Mouse (Mus musculus): ENCODE measurements around the gene Parp12.

Parp12 gene

DNA sequence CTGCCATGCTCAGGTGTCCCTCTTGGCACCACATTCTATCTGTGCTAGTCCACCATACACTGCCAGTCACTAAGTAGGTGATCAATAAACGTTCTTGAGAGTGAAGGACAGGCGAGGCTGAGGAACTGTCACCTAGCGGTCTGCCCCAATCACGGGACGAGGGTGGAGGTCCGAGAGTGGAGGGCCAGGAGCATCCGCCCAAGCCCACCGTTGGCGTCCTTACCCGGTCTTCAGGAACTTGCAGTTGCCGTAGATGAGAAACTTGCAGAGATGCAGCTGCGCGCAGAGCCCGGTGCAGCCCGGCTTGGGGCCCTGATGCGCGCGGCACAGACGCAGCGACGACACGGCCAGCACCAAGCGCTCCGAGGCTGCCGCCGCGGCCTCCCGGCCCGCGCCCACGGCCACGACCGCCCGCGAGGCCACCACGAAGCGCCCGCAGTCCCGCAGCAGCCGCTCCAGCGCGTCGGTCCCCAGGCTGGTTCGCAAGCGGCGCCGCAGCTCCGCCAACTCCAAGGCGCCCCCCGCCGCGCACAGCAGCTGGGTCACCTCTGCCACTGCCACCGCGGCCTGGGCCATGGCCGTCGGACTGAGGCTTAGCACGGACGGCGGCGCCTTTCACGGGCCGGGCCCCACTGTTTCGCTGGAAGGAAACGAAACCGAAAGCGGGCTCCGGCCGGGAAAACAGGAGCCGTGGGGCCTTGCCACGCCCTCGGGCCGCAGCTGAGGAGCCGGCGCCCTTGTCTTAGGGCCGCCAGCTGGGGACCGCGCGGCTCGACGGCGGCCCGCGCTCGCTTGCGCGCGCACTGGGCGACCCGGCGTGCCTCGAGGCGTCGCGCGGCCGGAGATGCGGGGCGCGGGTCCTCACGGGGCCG, at the start of gene Parp12:
TSS of gene Parp12 (minus strand) at position 766 of the 872 bp plus-strand sequence.
- in situ Hi-C loops (cut with MboI; ENCODE audit: unreplicated experiment in 2 of 2), result no loop called here

- in situ Hi-C loops (cut with MboI; ENCODE audit: unreplicated experiment in 2 of 2), result no loop called here
These were observed 46.7 kb upstream of the Parp12 start for GRCm38 (mm10) chr6:39164891-39165290.

DNA sequence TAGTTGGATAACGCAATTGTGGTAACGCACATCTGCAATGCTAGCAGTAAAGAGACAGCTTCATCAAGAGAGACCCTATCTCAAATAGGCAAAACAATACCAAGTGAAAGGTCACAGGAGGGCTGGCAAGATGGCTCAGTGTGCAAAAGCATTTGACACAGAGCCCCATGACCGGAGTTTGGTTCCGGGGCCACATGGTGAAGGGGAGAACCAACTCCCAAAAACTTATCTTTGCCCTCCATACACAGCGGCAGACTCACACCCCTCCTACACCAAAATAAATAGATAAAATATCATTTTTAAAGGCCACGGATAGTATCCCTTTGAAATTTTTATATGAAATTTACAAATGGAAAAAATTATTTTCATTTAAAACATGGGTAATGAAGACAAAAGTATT, 43.8 kb upstream of the Parp12 start:
- in situ Hi-C loops (cut with MboI; ENCODE audit: unreplicated experiment in 2 of 2), result no loop called here

DNA sequence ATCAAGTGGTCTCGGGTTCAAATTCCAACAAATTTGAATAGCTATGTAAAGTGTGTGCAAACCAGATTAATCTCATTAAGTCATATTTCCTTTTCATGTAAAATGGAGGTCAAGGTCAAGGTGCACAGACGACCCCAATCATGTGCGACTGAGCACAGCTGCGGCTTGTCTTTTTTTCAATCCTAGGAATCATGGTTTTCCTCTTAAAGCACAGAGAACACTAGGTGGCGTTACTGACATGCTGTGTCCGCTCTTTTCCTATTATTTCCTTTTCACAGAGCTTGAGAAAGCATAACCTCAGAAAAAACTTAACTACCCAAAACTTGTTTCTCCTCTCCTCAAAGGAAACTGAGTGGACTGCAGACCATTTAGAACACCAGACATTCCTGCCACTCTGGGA, 27.9 kb upstream of the Parp12 start:
- in situ Hi-C loops (cut with MboI; ENCODE audit: unreplicated experiment in 2 of 2), result no loop called here

DNA sequence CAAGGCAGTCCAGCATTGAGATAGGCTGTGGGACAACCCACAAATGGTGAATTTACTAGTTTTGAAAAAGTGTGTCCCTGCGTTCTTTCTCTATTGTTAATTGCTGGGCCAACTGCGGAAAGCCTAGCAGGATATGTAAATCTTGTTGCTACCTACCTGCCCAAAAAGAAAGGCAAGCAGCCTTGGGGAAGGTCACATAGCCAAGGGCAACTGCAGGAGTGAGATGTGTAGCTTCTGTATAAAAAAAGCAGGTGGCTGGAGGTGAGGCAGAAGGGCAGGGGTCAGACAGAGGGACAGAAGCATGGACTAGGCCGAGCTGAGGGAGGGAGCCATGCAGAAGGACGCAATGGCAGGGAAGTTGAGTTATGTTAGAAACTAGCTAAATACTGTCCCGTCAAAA, 14.4 kb upstream of the Parp12 start:
- in situ Hi-C loops (cut with MboI; ENCODE audit: unreplicated experiment in 2 of 2), result no loop called here

GRCm38 (mm10) chr6:39131480-39131879, 13.3 kb upstream of the Parp12 start:
- in situ Hi-C loops (cut with MboI; ENCODE audit: unreplicated experiment in 2 of 2), result no loop called here

- in situ Hi-C loops (cut with MboI; ENCODE audit: unreplicated experiment in 2 of 2), result no loop called here
These were observed 6.6 kb upstream of the Parp12 start for GRCm38 (mm10) chr6:39124719-39125118.

- in situ Hi-C loops (cut with MboI; ENCODE audit: unreplicated experiment in 2 of 2), result no loop called here
These were observed 2.5 kb upstream of the Parp12 start for GRCm38 (mm10) chr6:39120685-39121084.

- in situ Hi-C loops (cut with MboI; ENCODE audit: unreplicated experiment in 2 of 2), result no loop called here
These were observed 320 bp upstream of the Parp12 start for GRCm38 (mm10) chr6:39118456-39118881.

- in situ Hi-C loops (cut with MboI; ENCODE audit: unreplicated experiment in 2 of 2), result no loop called here
These were observed 2.7 kb downstream of the Parp12 start for GRCm38 (mm10) chr6:39115438-39115837.

- in situ Hi-C loops (cut with MboI; ENCODE audit: unreplicated experiment in 2 of 2), result no loop called here
These were observed 5.0 kb downstream of the Parp12 start for GRCm38 (mm10) chr6:39113141-39113540.

- in situ Hi-C loops (cut with MboI; ENCODE audit: unreplicated experiment in 2 of 2), result no loop called here
These were observed 5.4 kb downstream of the Parp12 start for GRCm38 (mm10) chr6:39112701-39113100.

- in situ Hi-C loops (cut with MboI; ENCODE audit: unreplicated experiment in 2 of 2), result no loop called here
These were observed 11.3 kb downstream of the Parp12 start for GRCm38 (mm10) chr6:39106812-39107211.

- in situ Hi-C loops (cut with MboI; ENCODE audit: unreplicated experiment in 2 of 2), result no loop called here
These were observed 13.5 kb downstream of the Parp12 start for GRCm38 (mm10) chr6:39104631-39105030.

DNA sequence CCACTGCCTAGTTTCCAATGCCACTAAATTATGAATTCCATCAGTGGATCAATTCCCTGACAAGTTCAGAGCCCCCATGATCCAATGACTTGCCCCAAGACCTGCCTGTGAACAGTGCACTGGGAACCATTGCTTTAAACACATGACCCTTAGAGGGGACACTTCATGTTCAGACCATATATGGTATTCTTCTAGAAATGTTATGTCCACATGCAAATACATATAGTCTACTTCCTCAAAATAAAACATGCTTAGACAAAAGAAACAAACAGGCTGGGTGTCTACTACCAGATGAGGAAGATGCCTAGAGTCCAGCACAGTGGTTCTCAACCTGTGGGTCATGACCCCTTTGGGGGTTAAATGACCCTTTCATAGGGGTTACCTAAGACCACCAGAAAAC, 41.7 kb downstream of the Parp12 start:
- in situ Hi-C loops (cut with MboI; ENCODE audit: unreplicated experiment in 2 of 2), result no loop called here

DNA sequence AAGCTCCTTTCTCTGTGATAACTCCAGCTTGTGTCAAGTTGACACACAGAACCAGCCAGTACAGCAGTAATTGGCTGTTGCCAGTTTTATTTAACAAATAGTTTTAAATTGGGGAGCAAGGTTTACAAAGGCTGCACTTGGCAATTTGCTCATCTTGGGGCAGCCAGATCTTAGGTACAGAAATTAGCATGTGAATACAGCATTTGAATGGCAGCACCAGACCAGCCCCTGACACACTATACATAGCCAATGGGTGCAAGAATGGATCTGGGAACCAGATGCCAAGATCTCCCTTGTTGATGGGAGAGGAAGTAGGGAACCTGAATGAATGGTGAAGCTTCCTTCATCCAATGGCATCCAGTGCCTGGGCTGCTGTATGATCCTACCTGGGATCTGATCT, 44.0 kb downstream of the Parp12 start:
- in situ Hi-C loops (cut with MboI; ENCODE audit: unreplicated experiment in 2 of 2), result no loop called here

DNA sequence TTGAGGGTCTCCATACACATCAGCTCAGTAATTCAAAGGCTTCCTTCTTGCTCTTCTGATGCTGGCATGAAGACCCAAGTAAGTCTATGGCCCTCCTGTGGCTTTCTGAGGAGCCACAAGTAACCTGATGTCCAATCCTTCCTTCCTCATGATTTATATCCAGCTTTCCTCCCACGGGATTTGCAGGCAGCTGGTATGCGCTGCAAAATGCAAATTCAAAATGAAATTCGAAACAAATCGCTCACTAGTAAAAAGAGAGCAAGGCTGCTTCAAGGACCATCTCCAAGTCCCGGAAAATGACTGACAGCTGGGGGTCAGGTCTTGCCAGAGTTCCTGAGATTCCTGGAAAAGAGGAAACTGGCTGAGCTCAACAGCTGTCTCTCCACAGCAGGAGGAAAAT, 45.5 kb downstream of the Parp12 start:
- in situ Hi-C loops (cut with MboI; ENCODE audit: unreplicated experiment in 2 of 2), result no loop called here

- in situ Hi-C loops (cut with MboI; ENCODE audit: unreplicated experiment in 2 of 2), result loop anchor here (5.0 to 10.0 kb wide), 4 partner anchors 142 to 420 kb away; no protein-coding TSS in a partner anchor
These were observed 51.1 kb downstream of the Parp12 start for GRCm38 (mm10) chr6:39066935-39067578.

DNA sequence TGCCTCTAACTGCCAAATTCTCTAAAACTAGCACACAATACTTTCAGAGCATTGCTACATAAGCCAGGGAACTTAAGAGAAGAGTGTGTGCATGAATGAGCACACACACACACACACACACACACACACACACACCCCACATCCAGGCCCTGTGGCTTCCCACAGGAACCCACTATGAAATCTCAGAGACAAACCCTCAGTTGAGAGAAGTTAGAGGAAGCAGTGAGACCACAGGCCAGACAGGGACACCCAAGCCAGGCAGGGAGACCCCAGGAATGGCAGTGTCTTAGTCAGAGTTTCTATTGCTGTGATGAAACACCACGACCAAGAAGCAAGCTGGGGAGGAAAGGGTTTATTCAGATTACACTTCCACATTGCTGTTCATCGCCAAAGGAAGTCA, 54.6 kb downstream of the Parp12 start:
- in situ Hi-C loops (cut with MboI; ENCODE audit: unreplicated experiment in 2 of 2), result loop anchor here (10.0 kb wide), 3 partner anchors 139 to 409 kb away; no protein-coding TSS in a partner anchor

- in situ Hi-C loops (cut with MboI; ENCODE audit: unreplicated experiment in 2 of 2), result loop anchor here (10.0 kb wide), 3 partner anchors 136 to 406 kb away; no protein-coding TSS in a partner anchor
These were observed 57.0 kb downstream of the Parp12 start for GRCm38 (mm10) chr6:39061180-39061579.

Data from v-Abl transformed pro-B cells (cell line).